9 mouse cellular contexts compared by ENCODE assay signal in the genomic region with DNA sequence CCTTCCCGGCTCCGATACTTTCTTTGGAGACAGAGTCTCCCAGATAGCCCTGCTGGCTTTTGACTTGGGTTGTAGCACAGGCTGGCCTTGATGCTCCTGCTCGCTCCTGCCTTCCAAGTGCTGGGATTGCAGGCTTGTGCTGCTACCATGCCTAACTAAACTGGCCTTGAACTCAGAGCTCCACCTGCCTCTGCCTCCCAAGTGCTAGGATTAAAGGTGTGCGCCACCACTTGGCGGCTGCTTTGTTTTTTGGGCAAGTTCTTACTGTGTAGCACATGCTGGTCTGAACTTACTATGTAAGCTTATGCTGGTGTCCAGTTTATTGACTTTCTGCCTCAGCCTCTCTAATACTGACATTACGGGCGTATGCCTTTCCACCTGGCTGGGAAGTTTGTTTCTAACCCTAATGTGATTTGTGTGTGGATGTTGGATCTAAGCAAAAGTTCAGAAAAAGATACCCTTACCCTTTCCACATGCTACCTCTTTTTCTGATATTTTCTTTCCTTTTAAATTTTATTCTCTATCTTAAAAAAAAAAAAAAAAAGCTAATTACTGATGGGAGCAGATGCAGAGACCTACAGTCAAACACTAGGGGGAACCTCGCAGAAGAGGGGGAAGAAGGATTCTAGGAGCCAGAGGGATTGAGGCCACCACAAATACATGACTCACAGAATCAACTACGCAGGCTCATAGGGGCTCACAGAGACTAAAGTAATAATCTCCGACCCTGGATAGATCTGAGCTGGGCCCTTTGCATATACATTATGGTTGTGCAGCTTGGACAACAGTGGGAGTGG. TPM values are rescaled to one million over a fixed set of nuclear protein-coding genes. Genes with fewer than 3 reads are reported as not detected.
A peak's percentile ranks its signal among the peaks of the same experiment; 100 is the strongest.
DNase-seq lines count a peak whose midpoint lies in the region; ATAC-seq and TF ChIP-seq lines count a peak whose summit lies in the region.
"Had no signal": no experiment of that assay in that cellular context is flagged by ENCODE, and none has a peak within 500 bp of the region (broad histone marks: within the 10 kb centered on the region; RNA-seq: fewer than 3 reads in every experiment).

No protein-coding gene starts in this region.

- WGBS in limb, embryonic 11.5 days, result 90% methylated on average over 10 of the region's 10 CpGs
- WGBS in small intestine, adult 2 months, result 77% methylated on average over 10 of the region's 10 CpGs

- no peak for TF ChIP-seq CTCF in embryonic fibroblast, embryonic 13.5 days (IDR thresholded peaks at IDR 0.05; ENCODE audit: borderline replicate concordance, insufficient read depth, low read length)
- no peak for TF ChIP-seq CTCF in small intestine, adult 2 months (IDR thresholded peaks at IDR 0.05; ENCODE audit: extremely low read depth, insufficient read length, insufficient replicate concordance, low read depth, low read length)

- peaks cover 58% of the 10 kb centered on the region for H3K36me3 ChIP-seq in megakaryocyte, embryonic 14.5 days (replicated peaks; ENCODE audit: low read length)
- H3K36me3 ChIP-seq in limb, embryonic 11.5 days (ENCODE audit: control insufficient read depth, insufficient read depth, low read length), result peaks cover 12% of the 10 kb centered on the region; the same call in 1 of the 2 replicates
- H3K36me3 ChIP-seq in small intestine, adult 2 months (ENCODE audit: control insufficient read depth, insufficient read depth, low read length), result peaks cover 29% of the 10 kb centered on the region

- no peak overlapping the region for H3K27ac ChIP-seq in embryonic fibroblast, embryonic 13.5 days (ENCODE audit: insufficient read depth, low read length)
- no peak overlapping the region for H3K27ac ChIP-seq in limb, embryonic 11.5 days (replicated peaks; ENCODE audit: low read depth, low read length)
- no peak overlapping the region for H3K27ac ChIP-seq in small intestine, adult 2 months (ENCODE audit: insufficient read depth, low read depth, low read length)

- peaks cover 39% of the 10 kb centered on the region for H3K4me1 ChIP-seq in megakaryocyte, embryonic 14.5 days
- no peaks in the 10 kb centered on the region; the same call in 1 of the 2 replicates for H3K4me1 ChIP-seq in embryonic fibroblast, embryonic 13.5 days (ENCODE audit: control insufficient read depth, insufficient read depth, low read length)
- peaks cover 10% of the 10 kb centered on the region for H3K4me1 ChIP-seq in limb, embryonic 11.5 days (ENCODE audit: control insufficient read depth, insufficient read depth, low read length)
- peaks cover 8% of the 10 kb centered on the region for H3K4me1 ChIP-seq in small intestine, adult 2 months (ENCODE audit: control insufficient read depth, insufficient read depth, insufficient read length, low read length)

- no peak for TF ChIP-seq POLR2A in embryonic fibroblast, embryonic 13.5 days (IDR thresholded peaks at IDR 0.05; ENCODE audit: low read depth, low read length)
- no peak for TF ChIP-seq POLR2A in small intestine, adult 2 months (IDR thresholded peaks at IDR 0.05; ENCODE audit: low read depth, low read length)

- no peaks in the 10 kb centered on the region for H3K9me3 ChIP-seq in megakaryocyte, embryonic 14.5 days
- H3K9me3 ChIP-seq in limb, embryonic 11.5 days (ENCODE audit: control insufficient read depth, low read length), result no peaks in the 10 kb centered on the region

- H3K9ac ChIP-seq in limb, embryonic 11.5 days (ENCODE audit: low read length), result no peak overlapping the region

- no peaks in the 10 kb centered on the region for H3K27me3 ChIP-seq in megakaryocyte, embryonic 14.5 days (replicated peaks)
- H3K27me3 ChIP-seq in limb, embryonic 11.5 days (ENCODE audit: control insufficient read depth, insufficient read depth, low read length), result no peaks in the 10 kb centered on the region; the same call in 1 of the 2 replicates
- no peaks in the 10 kb centered on the region for H3K27me3 ChIP-seq in small intestine, adult 2 months (ENCODE audit: control insufficient read depth, insufficient read depth, low read length)

- peak overlapping the region; percentile 97 for H3K4me3 ChIP-seq in megakaryocyte, embryonic 14.5 days (replicated peaks)
- peak overlapping the region; percentile 76 for H3K4me3 ChIP-seq in embryonic fibroblast, embryonic 13.5 days (ENCODE audit: insufficient read depth, low read length)
- no peak overlapping the region for H3K4me3 ChIP-seq in limb, embryonic 11.5 days (ENCODE audit: low read depth, low read length)
- 0 out of 2 replicates have a peak overlapping the region, but pooled peaks have one; percentile 1 for H3K4me3 ChIP-seq in small intestine, adult 2 months (ENCODE audit: low read depth, low read length)

- H3K4me2 ChIP-seq in limb, embryonic 11.5 days (ENCODE audit: low read depth, severe bottlenecking), result peak overlapping the region; percentile 73; the same call in 1 of the 2 replicates

- DNase-seq in limb, embryonic 11.5 days (ENCODE audit: low spot score), result no peak
- no peak for DNase-seq in left cerebral cortex, adult 8-10 months (ENCODE audit: low spot score in 2 of 2)
- no peak for DNase-seq in cerebellum, adult 8-10 months
- DNase-seq in ovary, postnatal 36 days (ENCODE audit: low spot score), result no peak
- DNase-seq: layer of hippocampus, adult 9-11 months had no signal

- ATAC-seq in megakaryocyte, adult 5-6 weeks (ENCODE audit: poor library complexity, severe bottlenecking), result no peak
- ATAC-seq in limb, embryonic 11.5 days (ENCODE audit: insufficient number of reproducible peaks, low FRiP score, low TSS enrichment, low read depth), result no peak

RNA-seq across cellular contexts. Expression of a gene that starts 1.8 kb away (rescaled TPM):
- 18.3 and 25.1 TPM in 2 replicates for polyA plus RNA-seq in megakaryocyte, embryonic 14.5 days (2012; ENCODE audit: insufficient read depth, low replicate concordance)
- total RNA-seq in megakaryocyte, adult 5-6 weeks (2015), result 10.4 and 12.2 TPM in 2 replicates
- total RNA-seq in megakaryocyte, adult 5-6 weeks (2017), result 11.7 and 13.9 TPM in 2 replicates
- polyA plus RNA-seq in embryonic fibroblast, embryonic 13.5 days (2011; ENCODE audit: insufficient read length, low read depth, missing spikeins), result 36.4 and 37.5 TPM in 2 replicates
- polyA plus RNA-seq in limb, embryonic 11.5 days (2014; fragmentation: Nextera tagmentation; extraction: Ambion mirVana), result 55.5 and 56.7 TPM in 2 replicates
- 5.9 and 8.0 TPM in 2 replicates for polyA plus RNA-seq in small intestine, adult 2 months (2012; rRNA removed)
- 10 to 100 TPM in 3 of 4 experiments, 1 to 10 TPM in 1; 9.7 to 11.8 (median 11.0) TPM for total RNA-seq in left cerebral cortex, adult 8-10 months (2022)

RNA-seq across cellular contexts. Expression of a gene that starts 1.8 kb away (rescaled TPM):
- polyA plus RNA-seq in megakaryocyte, embryonic 14.5 days (2012; ENCODE audit: insufficient read depth, low replicate concordance), result 1.2 and 3.7 TPM in 2 replicates
- 112 and 121 TPM in 2 replicates for total RNA-seq in megakaryocyte, adult 5-6 weeks (2015)
- total RNA-seq in megakaryocyte, adult 5-6 weeks (2017), result 44.1 and 55.0 TPM in 2 replicates
- polyA plus RNA-seq in embryonic fibroblast, embryonic 13.5 days (2011; ENCODE audit: insufficient read length, low read depth, missing spikeins), result 55.1 and 61.6 TPM in 2 replicates
- 65.9 and 72.8 TPM in 2 replicates for polyA plus RNA-seq in limb, embryonic 11.5 days (2014; fragmentation: Nextera tagmentation; extraction: Ambion mirVana)
- polyA plus RNA-seq in small intestine, adult 2 months (2012; rRNA removed), result 217 and 223 TPM in 2 replicates
- 100 to 1,000 TPM in 2 of 4 experiments, 10 to 100 TPM in 2; 86.1 to 119 (median 97.8) TPM for total RNA-seq in left cerebral cortex, adult 8-10 months (2022)

RNA-seq across cellular contexts. Expression of a gene that starts 11.0 kb away (rescaled TPM):
- polyA plus RNA-seq in megakaryocyte, embryonic 14.5 days (2012; ENCODE audit: insufficient read depth, low replicate concordance), result 1.5 and 3.3 TPM in 2 replicates
- total RNA-seq in megakaryocyte, adult 5-6 weeks (2015), result 0.27 and 1.5 TPM in 2 replicates
- 0.22 TPM in 1 of 2 replicates, not detected in the other for total RNA-seq in megakaryocyte, adult 5-6 weeks (2017)
- 0.95 TPM in 1 of 2 replicates, not detected in the other for polyA plus RNA-seq in embryonic fibroblast, embryonic 13.5 days (2011; ENCODE audit: insufficient read length, low read depth, missing spikeins)
- polyA plus RNA-seq in limb, embryonic 11.5 days (2014; fragmentation: Nextera tagmentation; extraction: Ambion mirVana), result 0.37 TPM in 1 of 2 replicates, not detected in the other
- 309 and 797 TPM in 2 replicates for polyA plus RNA-seq in small intestine, adult 2 months (2012; rRNA removed)
- total RNA-seq in left cerebral cortex, adult 8-10 months (2022), result 1 to 10 TPM; 1.5 to 3.1 (median 2.4) TPM

RNA-seq across cellular contexts. Expression of a gene that starts 14.0 kb away (rescaled TPM):
- polyA plus RNA-seq in megakaryocyte, embryonic 14.5 days (2012; ENCODE audit: insufficient read depth, low replicate concordance), result 3.2 and 5.6 TPM in 2 replicates
- total RNA-seq in megakaryocyte, adult 5-6 weeks (2015), result 0.16 and 0.21 TPM in 2 replicates
- 0.33 and 0.53 TPM in 2 replicates for total RNA-seq in megakaryocyte, adult 5-6 weeks (2017)
- polyA plus RNA-seq in embryonic fibroblast, embryonic 13.5 days (2011; ENCODE audit: insufficient read length, low read depth, missing spikeins), result 2.0 TPM in 2 replicates
- 0.39 and 0.68 TPM in 2 replicates for polyA plus RNA-seq in limb, embryonic 11.5 days (2014; fragmentation: Nextera tagmentation; extraction: Ambion mirVana)
- polyA plus RNA-seq in small intestine, adult 2 months (2012; rRNA removed), result 65.3 and 90.6 TPM in 2 replicates
- total RNA-seq in left cerebral cortex, adult 8-10 months (2022), result under 1 TPM; 0.21 to 0.28 (median 0.25) TPM

RNA-seq across cellular contexts. Expression of a gene that starts 18.5 kb away (rescaled TPM):
- polyA plus RNA-seq in megakaryocyte, embryonic 14.5 days (2012; ENCODE audit: insufficient read depth, low replicate concordance), result 24.2 and 36.1 TPM in 2 replicates
- 41.4 and 46.4 TPM in 2 replicates for total RNA-seq in megakaryocyte, adult 5-6 weeks (2015)
- total RNA-seq in megakaryocyte, adult 5-6 weeks (2017), result 57.4 and 68.0 TPM in 2 replicates
- 0.82 and 1.0 TPM in 2 replicates for polyA plus RNA-seq in embryonic fibroblast, embryonic 13.5 days (2011; ENCODE audit: insufficient read length, low read depth, missing spikeins)
- polyA plus RNA-seq in limb, embryonic 11.5 days (2014; fragmentation: Nextera tagmentation; extraction: Ambion mirVana), result 0.17 TPM in 1 of 2 replicates, not detected in the other
- 25.3 and 26.4 TPM in 2 replicates for polyA plus RNA-seq in small intestine, adult 2 months (2012; rRNA removed)
- under 1 TPM in 3 of 4 experiments, not detected in 1; 0.26 to 0.65 (median 0.53) TPM for total RNA-seq in left cerebral cortex, adult 8-10 months (2022)

Comparison
In these comparisons a context has a peak if more than half of its experiments do, and no peak if none do; other contexts are left out.
1. RNA of a gene that starts 1.8 kb away (polyA plus RNA-seq): 217 to 223 TPM in small intestine, adult 2 months, 65.9 to 72.8 TPM in limb, embryonic 11.5 days and 55.1 to 61.6 TPM in embryonic fibroblast, embryonic 13.5 days; 1.2 to 3.7 TPM in megakaryocyte, embryonic 14.5 days; every median in the first group is over 10 times any median in the second.
2. RNA of a gene that starts 11.0 kb away (polyA plus RNA-seq): 309 to 797 TPM in small intestine, adult 2 months; 1.5 to 3.3 TPM in megakaryocyte, embryonic 14.5 days, 0.95 TPM in embryonic fibroblast, embryonic 13.5 days and 0.37 TPM in limb, embryonic 11.5 days; every median in the first group is over 10 times any median in the second.